Mouse (Mus musculus): Measurements from ENCODE around the gene Spa17.

Spa17 gene

GRCm38 (mm10) chr9:37556366-37556765 lies 57.2 kb downstream of the Spa17 start:
- peak; percentile 35 for DNase-seq

- DNase-seq = peak; percentile 67
These were observed 58.4 kb downstream of the Spa17 start, which contains the start of gene Siae for GRCm38 (mm10) chr9:37554838-37555748. Gene Siae (plus strand): TSS chr9:37555698.

DNA sequence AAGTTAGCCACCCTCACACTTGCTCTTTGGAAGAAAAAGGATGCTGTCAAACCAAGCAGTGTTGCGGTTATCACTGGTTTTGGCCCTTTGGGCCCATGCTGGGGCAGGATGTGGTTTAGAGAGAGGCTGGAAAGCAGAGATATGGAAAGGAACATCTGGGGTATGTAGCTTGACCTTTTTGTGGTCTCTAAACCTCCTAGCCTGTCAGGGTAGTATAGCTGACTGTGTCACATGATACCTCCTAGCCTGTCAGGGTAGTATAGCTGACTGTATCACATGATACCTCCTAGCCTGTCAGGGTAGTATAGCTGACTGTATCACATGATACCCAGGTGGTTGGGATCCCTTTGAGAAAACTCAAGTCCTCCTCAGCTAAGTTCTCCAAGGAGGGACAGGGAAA lies 59.2 kb downstream of the Spa17 start:
- no peak for DNase-seq
